Mouse (Mus musculus): Measurements from ENCODE around the gene Pdk2.

DNA sequence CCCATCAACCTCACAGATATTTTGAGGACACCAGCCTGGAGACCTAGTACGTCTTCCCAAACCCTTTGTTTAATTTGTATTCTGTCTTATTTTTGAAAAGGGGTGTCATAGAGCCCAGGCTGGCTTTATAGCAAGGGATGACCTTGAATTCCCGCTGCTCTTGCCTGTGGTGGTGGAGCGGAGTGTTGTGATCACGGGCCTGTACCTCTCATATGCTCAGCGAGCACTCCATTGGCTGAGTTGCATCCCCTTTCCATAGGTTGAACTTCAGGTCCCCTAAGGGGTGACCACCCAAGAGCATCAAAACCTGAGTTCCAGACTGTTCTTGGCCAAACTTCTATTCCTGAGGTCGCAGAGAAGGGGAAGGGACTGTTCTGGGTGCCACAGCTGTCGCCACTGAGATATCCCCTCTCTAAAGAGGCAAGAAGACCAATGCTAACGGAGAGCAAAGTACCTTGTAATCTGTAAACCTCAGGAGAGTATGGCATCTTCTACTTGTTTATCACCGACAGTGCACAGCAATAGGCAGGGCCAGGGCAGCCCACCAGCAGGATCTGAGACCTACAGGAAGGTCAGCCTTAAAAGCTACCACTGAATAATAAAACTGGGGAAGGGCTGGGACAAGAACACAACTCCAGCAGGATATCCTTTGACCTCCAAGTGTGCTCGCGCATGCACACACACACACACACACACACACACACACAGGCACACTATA is 61.5 kb downstream of the Pdk2 start:
- TF ChIP-seq CTCF (IDR thresholded peaks at IDR 0.05; ENCODE audit: borderline replicate concordance, insufficient read depth, low read depth, low read length), result no peak
- no peak for TF ChIP-seq POLR2A (IDR thresholded peaks at IDR 0.05; ENCODE audit: borderline replicate concordance, insufficient read depth, low read length)

Measured in cerebellum, adult 2 months (tissue).